Mouse (Mus musculus): ENCODE data around the gene St3gal3.

DNA sequence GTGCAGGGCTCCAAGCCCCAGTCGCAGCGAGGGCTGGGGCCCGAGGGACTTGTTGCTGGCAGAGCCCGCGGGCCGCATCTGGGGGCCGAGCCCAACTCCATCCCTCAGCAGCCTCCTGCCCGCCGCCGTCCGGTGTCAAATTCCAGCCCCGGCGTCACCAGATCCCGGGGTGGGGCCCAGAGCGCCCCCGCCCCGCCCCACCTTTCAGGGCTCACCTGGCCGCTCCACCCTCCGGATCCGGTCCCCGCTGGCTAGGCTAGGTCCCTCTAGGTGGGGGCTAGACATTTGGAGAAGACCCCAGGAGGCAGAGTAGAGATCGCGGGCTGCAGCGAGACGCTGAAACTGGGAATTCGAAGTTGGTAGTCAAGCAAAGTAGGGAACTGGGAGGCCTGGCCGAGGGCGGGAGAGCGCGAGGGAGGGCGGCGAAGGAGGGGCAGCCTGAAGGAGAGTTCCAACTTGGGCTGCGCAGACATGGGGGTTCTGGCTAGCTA is 205.3 kb downstream of the St3gal3 start, which contains the start of gene Artn:
- TF ChIP-seq CTCF (IDR thresholded peaks at IDR 0.05; ENCODE audit: low read depth) (no peak), EP300 (IDR thresholded peaks at IDR 0.05; ENCODE audit: low read depth) (no peak)
